Mouse (Mus musculus) brain, embryonic 18.5 days (tissue): ENCODE measurements around the gene 5430419D17Rik.

Source experiments
- DNase-seq: peaks from one replicate; pipeline ENCODE4 v3.0.0-alpha.2; 2012; ENCODE audit warnings: low read depth, low spot score

5430419D17Rik gene

GRCm38 (mm10) chr7:131314493-131314892 is 140.3 kb downstream of the 5430419D17Rik start:
- no peak for DNase-seq

- no peak for DNase-seq
Measured at GRCm38 (mm10) chr7:131317587-131317986, 143.4 kb downstream of the 5430419D17Rik start.

GRCm38 (mm10) chr7:131318340-131318739 is 144.1 kb downstream of the 5430419D17Rik start:
- DNase-seq = no peak

GRCm38 (mm10) chr7:131322192-131322591 is 148.0 kb downstream of the 5430419D17Rik start, which contains the start of gene Cuzd1:
TSS of gene Cuzd1 (minus strand) at chr7:131322292.
- no peak for DNase-seq

- no peak for DNase-seq
Measured at GRCm38 (mm10) chr7:131327054-131327453, 152.9 kb downstream of the 5430419D17Rik start.

GRCm38 (mm10) chr7:131329416-131329815 is 155.2 kb downstream of the 5430419D17Rik start, which contains the start of gene Fam24b:
TSS of gene Fam24b (minus strand) at chr7:131329516.
- DNase-seq = no peak

- no peak for DNase-seq
Measured at GRCm38 (mm10) chr7:131331688-131332087, 157.5 kb downstream of the 5430419D17Rik start.

GRCm38 (mm10) chr7:131333564-131333963 is 159.4 kb downstream of the 5430419D17Rik start, which contains the start of gene Fam24a:
TSS of gene Fam24a (plus strand) at chr7:131333864.
- DNase-seq = no peak

- no peak for DNase-seq
Measured at GRCm38 (mm10) chr7:131337502-131338068, 163.4 kb downstream of the 5430419D17Rik start.

- no peak for DNase-seq
Measured at GRCm38 (mm10) chr7:131345856-131346541, 171.8 kb downstream of the 5430419D17Rik start.
